ENCODE assay signal across 8 mouse cellular contexts in the genomic region with DNA sequence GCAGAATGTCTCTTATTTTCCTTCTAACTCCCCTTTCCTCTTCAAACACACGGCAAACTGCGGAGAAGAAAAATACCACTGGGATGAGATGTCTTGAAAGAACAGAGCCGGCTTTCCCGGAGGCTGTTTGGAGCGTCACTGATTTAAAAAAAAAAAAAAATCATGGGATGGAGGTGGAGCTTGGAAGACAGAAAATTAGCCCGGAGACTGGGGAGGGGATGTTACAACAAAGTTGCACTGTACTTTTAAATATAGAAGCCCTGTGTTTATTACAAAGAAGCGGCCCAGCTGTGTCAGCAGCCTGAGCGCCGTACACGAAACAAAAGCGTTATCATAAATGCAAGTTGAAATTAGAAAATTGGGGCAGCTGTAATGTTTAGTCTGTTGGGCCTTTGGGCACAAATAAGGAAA. TPM values are rescaled to one million over a fixed set of nuclear protein-coding genes. Genes with fewer than 3 reads are reported as not detected.
DNase-seq lines count a peak whose midpoint lies in the region; ATAC-seq lines count a peak whose summit lies in the region.

No protein-coding gene starts in this region.

- H3K27ac ChIP-seq in embryonic facial prominence, embryonic 14.5 days (replicated peaks; ENCODE audit: low read depth, low read length) = peak overlapping the region; percentile 100
- peak overlapping the region; percentile 100 for H3K27ac ChIP-seq in hindbrain, embryonic 11.5 days (ENCODE audit: low read depth, low read length)
- peak overlapping the region; percentile 100 for H3K27ac ChIP-seq in midbrain, embryonic 12.5 days (replicated peaks)

- H3K9me3 ChIP-seq in erythroblast, embryonic 14.5 days (ENCODE audit: control insufficient read depth, low read length) = no peaks in the 10 kb centered on the region
- no peaks in the 10 kb centered on the region for H3K9me3 ChIP-seq in embryonic facial prominence, embryonic 14.5 days (ENCODE audit: control insufficient read depth, low read length)
- no peaks in the 10 kb centered on the region for H3K9me3 ChIP-seq in hindbrain, embryonic 11.5 days (ENCODE audit: control insufficient read depth, low read length)
- H3K9me3 ChIP-seq in midbrain, embryonic 12.5 days = no peaks in the 10 kb centered on the region

- H3K36me3 ChIP-seq in erythroblast, embryonic 14.5 days (ENCODE audit: control insufficient read depth) = peaks cover 58% of the 10 kb centered on the region
- 0 out of 2 replicates have a peak, but pooled peaks cover 4% of the 10 kb centered on the region for H3K36me3 ChIP-seq in embryonic facial prominence, embryonic 14.5 days (ENCODE audit: control insufficient read depth, insufficient read depth, low read length)
- H3K36me3 ChIP-seq in hindbrain, embryonic 11.5 days (ENCODE audit: control insufficient read depth, insufficient read depth, low read length) = 0 out of 2 replicates have a peak, but pooled peaks cover 2% of the 10 kb centered on the region
- peaks cover 10% of the 10 kb centered on the region for H3K36me3 ChIP-seq in midbrain, embryonic 12.5 days

- no peaks in the 10 kb centered on the region for H3K27me3 ChIP-seq in erythroblast, embryonic 14.5 days (ENCODE audit: control insufficient read depth)
- no peaks in the 10 kb centered on the region for H3K27me3 ChIP-seq in embryonic facial prominence, embryonic 14.5 days (replicated peaks; ENCODE audit: control insufficient read depth, insufficient read depth, low read length)
- no peaks in the 10 kb centered on the region for H3K27me3 ChIP-seq in hindbrain, embryonic 11.5 days (ENCODE audit: control insufficient read depth, insufficient read depth, low read length)
- peaks cover 15% of the 10 kb centered on the region for H3K27me3 ChIP-seq in midbrain, embryonic 12.5 days

- peaks cover 62% of the 10 kb centered on the region for H3K4me1 ChIP-seq in erythroblast, embryonic 14.5 days (ENCODE audit: control insufficient read depth)
- H3K4me1 ChIP-seq in embryonic facial prominence, embryonic 14.5 days (ENCODE audit: control insufficient read depth, insufficient read depth, low read length) = peaks cover 25% of the 10 kb centered on the region
- peaks cover 5% of the 10 kb centered on the region; the same call in 1 of the 2 replicates for H3K4me1 ChIP-seq in hindbrain, embryonic 11.5 days (replicated peaks; ENCODE audit: control insufficient read depth, insufficient read depth, low read length)
- peaks cover 34% of the 10 kb centered on the region for H3K4me1 ChIP-seq in midbrain, embryonic 12.5 days

- H3K4me3 ChIP-seq in erythroblast, embryonic 14.5 days (replicated peaks) = peak overlapping the region; percentile 100
- peak overlapping the region; percentile 96 for H3K4me3 ChIP-seq in embryonic facial prominence, embryonic 14.5 days (ENCODE audit: low read depth, low read length)
- peak overlapping the region; percentile 61 for H3K4me3 ChIP-seq in hindbrain, embryonic 11.5 days (ENCODE audit: low read depth, low read length)
- peak overlapping the region; percentile 93 for H3K4me3 ChIP-seq in midbrain, embryonic 12.5 days

- intact Hi-C loops in left cerebral cortex, postnatal 36 days (cut with DNase I) = loop anchor here (10.0 kb wide), 1 partner anchor 733 kb away; no protein-coding TSS in a partner anchor

- no peak for ATAC-seq in erythroblast, adult 5-6 weeks (replicated peaks; ENCODE audit: low FRiP score, poor library complexity, severe bottlenecking)
- ATAC-seq in embryonic facial prominence, embryonic 14.5 days (ENCODE audit: low read depth) = no peak
- ATAC-seq in hindbrain, embryonic 11.5 days (ENCODE audit: low FRiP score) = no peak
- no peak for ATAC-seq in midbrain, embryonic 12.5 days (ENCODE audit: low FRiP score, low read depth)
- no peak for ATAC-seq in activated CD4-positive, CD25-positive, alpha-beta regulatory T cell, adult 4 months

- under 1% methylated on average over 11 of the region's 11 CpGs for WGBS in embryonic facial prominence, embryonic 14.5 days
- under 1% methylated on average over 11 of the region's 11 CpGs for WGBS in hindbrain, embryonic 11.5 days
- WGBS in midbrain, embryonic 12.5 days = 1% methylated on average over 11 of the region's 11 CpGs

- DNase-seq in ES-CJ7 (ENCODE audit: low read depth, low spot score) = peak; percentile 25
- peak; percentile 87 for DNase-seq in embryonic facial prominence, embryonic 14.5 days (ENCODE audit: low spot score)
- DNase-seq in hindbrain, embryonic 11.5 days (ENCODE audit: low spot score) = no peak
- DNase-seq in left cerebral cortex, postnatal 36 days (ENCODE audit: low spot score in 2 of 2) = peak; percentile 33 to 35

- H3K4me2 ChIP-seq in embryonic facial prominence, embryonic 14.5 days (ENCODE audit: low read depth, low read length) = peak overlapping the region; percentile 78
- H3K4me2 ChIP-seq in hindbrain, embryonic 11.5 days (replicated peaks; ENCODE audit: low read depth, low read length) = peak overlapping the region; percentile 62
- H3K4me2 ChIP-seq in midbrain, embryonic 12.5 days (replicated peaks) = peak overlapping the region; percentile 67

- peak overlapping the region; percentile 99 for H3K9ac ChIP-seq in embryonic facial prominence, embryonic 14.5 days (ENCODE audit: low read depth, low read length)
- peak overlapping the region; percentile 84 for H3K9ac ChIP-seq in hindbrain, embryonic 11.5 days (ENCODE audit: low read depth, low read length)
- H3K9ac ChIP-seq in midbrain, embryonic 12.5 days (replicated peaks) = peak overlapping the region; percentile 70

RNA-seq across cellular contexts. Expression of a gene that starts 0.9 kb away (rescaled TPM):
- polyA plus RNA-seq in erythroblast, embryonic 14.5 days (2012) = 0.82 and 0.86 TPM in 2 replicates
- 12.1 and 13.0 TPM in 2 replicates for total RNA-seq in erythroblast, adult 5-6 weeks (2015; ENCODE audit: low replicate concordance)
- total RNA-seq in erythroblast, adult 5-6 weeks (2017; ENCODE audit: low replicate concordance) = 30.7 and 45.6 TPM in 2 replicates
- polyA plus RNA-seq in embryonic facial prominence, embryonic 14.5 days (2014; fragmentation: Nextera tagmentation; extraction: Ambion mirVana) = 39.6 and 46.0 TPM in 2 replicates
- 59.1 and 61.3 TPM in 2 replicates for polyA plus RNA-seq in hindbrain, embryonic 11.5 days (2014; fragmentation: Nextera tagmentation; extraction: Ambion mirVana)
- 10 to 100 TPM; 48.2 to 51.7 TPM for total RNA-seq in left cerebral cortex, postnatal 36 days (2021)
- polyA plus RNA-seq in midbrain, embryonic 12.5 days (2016; fragmentation: Nextera tagmentation; extraction: Ambion mirVana) = 49.7 and 55.1 TPM in 2 replicates
- 10 to 100 TPM; 25.7 to 32.5 TPM for polyA plus RNA-seq in activated CD4-positive, CD25-positive, alpha-beta regulatory T cell, adult 4 months (2017; shearing (Covaris generic))

RNA-seq across cellular contexts. Expression of a gene that starts 1.3 kb away (rescaled TPM):
- 0.65 and 0.69 TPM in 2 replicates for polyA plus RNA-seq in erythroblast, embryonic 14.5 days (2012)
- total RNA-seq in erythroblast, adult 5-6 weeks (2015; ENCODE audit: low replicate concordance) = 38.8 and 45.6 TPM in 2 replicates
- 83.8 and 92.9 TPM in 2 replicates for total RNA-seq in erythroblast, adult 5-6 weeks (2017; ENCODE audit: low replicate concordance)
- polyA plus RNA-seq in embryonic facial prominence, embryonic 14.5 days (2014; fragmentation: Nextera tagmentation; extraction: Ambion mirVana) = 12.7 and 13.6 TPM in 2 replicates
- 8.7 and 9.4 TPM in 2 replicates for polyA plus RNA-seq in hindbrain, embryonic 11.5 days (2014; fragmentation: Nextera tagmentation; extraction: Ambion mirVana)
- 1 to 10 TPM; 4.1 to 4.8 TPM for total RNA-seq in left cerebral cortex, postnatal 36 days (2021)
- polyA plus RNA-seq in midbrain, embryonic 12.5 days (2016; fragmentation: Nextera tagmentation; extraction: Ambion mirVana) = 7.1 and 7.4 TPM in 2 replicates
- polyA plus RNA-seq in activated CD4-positive, CD25-positive, alpha-beta regulatory T cell, adult 4 months (2017; shearing (Covaris generic)) = 100 to 1,000 TPM; 122 to 145 TPM

RNA-seq across cellular contexts. Expression of a gene that starts 30.6 kb away (rescaled TPM):
- polyA plus RNA-seq in erythroblast, embryonic 14.5 days (2012) = 0.09 and 0.25 TPM in 2 replicates
- 0.96 and 2.1 TPM in 2 replicates for total RNA-seq in erythroblast, adult 5-6 weeks (2015; ENCODE audit: low replicate concordance)
- total RNA-seq in erythroblast, adult 5-6 weeks (2017; ENCODE audit: low replicate concordance) = 2.6 and 3.6 TPM in 2 replicates
- polyA plus RNA-seq in embryonic facial prominence, embryonic 14.5 days (2014; fragmentation: Nextera tagmentation; extraction: Ambion mirVana) = 2.4 TPM in 2 replicates
- polyA plus RNA-seq in hindbrain, embryonic 11.5 days (2014; fragmentation: Nextera tagmentation; extraction: Ambion mirVana) = 5.0 and 5.5 TPM in 2 replicates
- total RNA-seq in left cerebral cortex, postnatal 36 days (2021) = 1 to 10 TPM; 1.0 to 1.4 TPM
- polyA plus RNA-seq in midbrain, embryonic 12.5 days (2016; fragmentation: Nextera tagmentation; extraction: Ambion mirVana) = 5.0 and 5.2 TPM in 2 replicates
- under 1 TPM; 0.25 to 0.61 TPM for polyA plus RNA-seq in activated CD4-positive, CD25-positive, alpha-beta regulatory T cell, adult 4 months (2017; shearing (Covaris generic))

RNA-seq across cellular contexts. Expression of a gene that starts 55.9 kb away (rescaled TPM):
- 0.09 and 0.14 TPM in 2 replicates for polyA plus RNA-seq in erythroblast, embryonic 14.5 days (2012)
- 9.2 and 10.2 TPM in 2 replicates for total RNA-seq in erythroblast, adult 5-6 weeks (2015; ENCODE audit: low replicate concordance)
- total RNA-seq in erythroblast, adult 5-6 weeks (2017; ENCODE audit: low replicate concordance) = 10.5 and 11.4 TPM in 2 replicates
- 13.8 and 15.4 TPM in 2 replicates for polyA plus RNA-seq in embryonic facial prominence, embryonic 14.5 days (2014; fragmentation: Nextera tagmentation; extraction: Ambion mirVana)
- polyA plus RNA-seq in hindbrain, embryonic 11.5 days (2014; fragmentation: Nextera tagmentation; extraction: Ambion mirVana) = 17.6 and 20.4 TPM in 2 replicates
- 10 to 100 TPM; 37.5 to 41.3 TPM for total RNA-seq in left cerebral cortex, postnatal 36 days (2021)
- 19.0 and 22.8 TPM in 2 replicates for polyA plus RNA-seq in midbrain, embryonic 12.5 days (2016; fragmentation: Nextera tagmentation; extraction: Ambion mirVana)
- polyA plus RNA-seq in activated CD4-positive, CD25-positive, alpha-beta regulatory T cell, adult 4 months (2017; shearing (Covaris generic)) = 1 to 10 TPM in 1 of 2 experiments, under 1 TPM in 1; 0.65 to 1.9 TPM

Comparison
In these comparisons a context has a peak if more than half of its experiments do, and no peak if none do; other contexts are left out.
1. RNA of a gene that starts 0.9 kb away (polyA plus RNA-seq): 59.1 to 61.3 TPM in hindbrain, embryonic 11.5 days, 49.7 to 55.1 TPM in midbrain, embryonic 12.5 days, 39.6 to 46.0 TPM in embryonic facial prominence, embryonic 14.5 days and 25.7 to 32.5 TPM in activated CD4-positive, CD25-positive, alpha-beta regulatory T cell, adult 4 months; 0.82 to 0.86 TPM in erythroblast, embryonic 14.5 days; every median in the first group is over 10 times any median in the second.
2. Peak in every context shown above with its lines, with median percentiles within 50 percentile points of each other: H3K4me3 ChIP-seq, H3K27ac ChIP-seq, H3K4me2 ChIP-seq and H3K9ac ChIP-seq.